In the genomic region with DNA sequence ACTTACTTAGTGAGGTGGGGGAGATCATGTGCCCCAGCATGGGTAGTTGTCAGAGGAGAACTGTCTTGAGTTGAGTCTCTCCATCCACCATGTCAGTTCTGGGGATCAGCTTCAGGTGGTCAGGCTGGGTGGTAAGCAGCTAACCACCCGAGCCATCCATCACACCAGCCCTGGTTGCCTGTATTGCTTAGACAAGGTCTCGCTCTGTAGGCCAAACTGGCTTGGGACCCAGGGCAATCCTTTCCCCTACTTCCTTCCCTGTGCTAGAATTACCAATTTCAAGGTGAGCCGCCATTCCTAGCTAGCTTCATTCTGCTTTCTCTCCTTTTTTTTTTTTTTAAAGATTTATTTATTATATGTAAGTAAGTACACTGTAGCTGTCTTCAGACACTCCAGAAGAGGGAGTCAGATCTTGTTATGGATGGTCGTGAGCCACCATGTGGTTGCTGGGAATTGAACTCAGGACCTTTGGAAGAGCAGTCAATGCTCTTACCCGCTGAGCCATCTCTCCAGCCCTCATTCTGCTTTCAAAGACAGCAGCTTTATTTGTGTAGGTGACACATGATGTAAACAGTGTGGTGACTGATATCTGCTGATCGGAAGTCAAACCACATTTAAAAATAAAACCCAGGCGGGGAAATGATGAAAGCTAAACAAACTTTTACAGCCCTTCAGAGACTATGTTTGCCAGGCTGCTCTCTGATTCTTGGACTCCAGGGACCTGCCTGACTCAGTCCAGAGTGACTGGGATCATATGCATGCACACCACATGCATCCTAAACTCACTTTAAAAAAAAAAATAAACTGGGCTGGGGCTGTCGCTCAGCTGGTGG, we compare ENCODE assay signal across 22 mouse cellular contexts. TPM values are rescaled to one million over a fixed set of nuclear protein-coding genes. Genes with fewer than 3 reads are reported as not detected.
DNase-seq lines count a peak whose midpoint lies in the region; ATAC-seq and TF ChIP-seq lines count a peak whose summit lies in the region.
"Had no signal": no experiment of that assay in that cellular context is flagged by ENCODE, and none has a peak within 500 bp of the region (broad histone marks: within the 10 kb centered on the region; RNA-seq: fewer than 3 reads in every experiment).

No protein-coding gene starts in this region.

- TF ChIP-seq CTCF in lung, embryonic 14.5 days (IDR thresholded peaks at IDR 0.05; ENCODE audit: low read depth), result no peak
- TF ChIP-seq CTCF in lung, adult 2 months (IDR thresholded peaks at IDR 0.05; ENCODE audit: insufficient read depth, low read length), result no peak
- TF ChIP-seq CTCF in bone marrow macrophage, adult 2 months (IDR thresholded peaks at IDR 0.05; ENCODE audit: low read depth, low read length), result no peak

- H3K9me3 ChIP-seq in lung, embryonic 14.5 days (ENCODE audit: low read depth, low read length), result no peaks in the 10 kb centered on the region
- H3K9me3 ChIP-seq: embryonic facial prominence, embryonic 13.5 days; heart, embryonic 15.5 days; liver, embryonic 12.5 days; midbrain, embryonic 15.5 days had no signal

- peak; percentile 27 for DNase-seq in CD4-positive, CD25-positive, alpha-beta regulatory T cell, adult 2 months (ENCODE audit: low read depth, low spot score)
- peak; percentile 73 for DNase-seq in lung, embryonic 14.5 days
- no peak for DNase-seq in lung, adult 2 months
- DNase-seq in thymus, postnatal 10 days (ENCODE audit: low spot score in 2 of 2), result no peak
- no peak for DNase-seq in gastrocnemius, postnatal 25 days
- DNase-seq: adrenal gland, postnatal 36 days; B cell, adult 2 months; cerebellum, adult 9-10 months; gastrocnemius, adult 2 months; heart, adult 2 months; kidney, adult 2 months; kidney, postnatal 14 days; left cerebral cortex, postnatal 4 days had no signal

- no peaks in the 10 kb centered on the region for H3K27me3 ChIP-seq in lung, embryonic 14.5 days (ENCODE audit: insufficient read depth, low read length)
- H3K27me3 ChIP-seq: embryonic facial prominence, embryonic 13.5 days; midbrain, embryonic 15.5 days had no signal

- TF ChIP-seq POLR2A in lung, adult 2 months (IDR thresholded peaks at IDR 0.05; ENCODE audit: borderline replicate concordance, extremely low read depth, low read depth, low read length), result no peak
- no peak for TF ChIP-seq POLR2A in bone marrow macrophage, adult 2 months (IDR thresholded peaks at IDR 0.05; ENCODE audit: borderline replicate concordance, low read depth, low read length)

- no peak overlapping the region for H3K9ac ChIP-seq in lung, embryonic 14.5 days
- H3K9ac ChIP-seq: embryonic facial prominence, embryonic 13.5 days; heart, embryonic 15.5 days; liver, embryonic 12.5 days; midbrain, embryonic 15.5 days had no signal

- ATAC-seq in CD4-positive, CD25-positive, alpha-beta regulatory T cell, adult 4 months, result no peak
- ATAC-seq in lung, embryonic 14.5 days (ENCODE audit: insufficient read depth), result peak; percentile 50
- ATAC-seq: forebrain, embryonic 16.5 days; hindbrain, embryonic 16.5 days; liver, embryonic 12.5 days; midbrain, embryonic 15.5 days had no signal

- 48% methylated on average over 8 of the region's 8 CpGs for WGBS in lung, embryonic 14.5 days
- 41% methylated on average over 8 of the region's 8 CpGs for WGBS in lung, adult 2 months
- 88% methylated on average over 7 of the region's 8 CpGs for WGBS in macrophage (ENCODE audit: missing documents)

- no peak overlapping the region for H3K4me3 ChIP-seq in lung, embryonic 14.5 days (ENCODE audit: low read depth, low read length)
- H3K4me3 ChIP-seq in lung, adult 2 months (replicated peaks; ENCODE audit: extremely low read depth, low read depth, low read length), result no peak overlapping the region
- H3K4me3 ChIP-seq in bone marrow macrophage, adult 2 months (ENCODE audit: insufficient read depth, low read length), result no peak overlapping the region
- no peak overlapping the region for H3K4me3 ChIP-seq in macrophage (ENCODE audit: inconsistent target)
- H3K4me3 ChIP-seq: embryonic facial prominence, embryonic 13.5 days; gastrocnemius, adult 2 months; heart, adult 2 months; heart, embryonic 15.5 days; liver, embryonic 12.5 days; midbrain, embryonic 15.5 days had no signal

- no peaks in the 10 kb centered on the region for H3K4me1 ChIP-seq in lung, embryonic 14.5 days (ENCODE audit: insufficient read depth)
- H3K4me1 ChIP-seq in lung, adult 2 months (ENCODE audit: control insufficient read depth, insufficient read depth, low read length), result no peaks in the 10 kb centered on the region
- peaks cover 21% of the 10 kb centered on the region for H3K4me1 ChIP-seq in bone marrow macrophage, adult 2 months (ENCODE audit: control insufficient read depth, insufficient read depth, low read length)
- H3K4me1 ChIP-seq: liver, embryonic 12.5 days had no signal

- H3K27ac ChIP-seq in lung, embryonic 14.5 days (ENCODE audit: low read depth), result no peak overlapping the region
- H3K27ac ChIP-seq in bone marrow macrophage, adult 2 months (ENCODE audit: insufficient read depth, low read depth, low read length), result peak overlapping the region; percentile 79
- H3K27ac ChIP-seq in macrophage, result peak overlapping the region; percentile 59
- H3K27ac ChIP-seq: embryonic facial prominence, embryonic 13.5 days; gastrocnemius, adult 2 months; heart, adult 2 months; heart, embryonic 15.5 days; liver, embryonic 12.5 days; midbrain, embryonic 15.5 days had no signal

- no peaks in the 10 kb centered on the region for H3K79me2 ChIP-seq in macrophage (ENCODE audit: inconsistent target)

- no peak overlapping the region for H3K4me2 ChIP-seq in lung, embryonic 14.5 days
- H3K4me2 ChIP-seq: embryonic facial prominence, embryonic 13.5 days; heart, embryonic 15.5 days; liver, embryonic 12.5 days; midbrain, embryonic 15.5 days had no signal

- H3K36me3 ChIP-seq in lung, embryonic 14.5 days (ENCODE audit: insufficient read depth), result no peaks in the 10 kb centered on the region
- no peaks in the 10 kb centered on the region for H3K36me3 ChIP-seq in macrophage (ENCODE audit: inconsistent target)
- H3K36me3 ChIP-seq: embryonic facial prominence, embryonic 13.5 days; heart, embryonic 15.5 days; liver, embryonic 12.5 days; midbrain, embryonic 15.5 days had no signal

RNA-seq across cellular contexts. Expression of a gene that starts 56.2 kb away (rescaled TPM):
- polyA plus RNA-seq in CD4-positive, CD25-positive, alpha-beta regulatory T cell, adult 4 months (2017; shearing (Covaris generic)), result 10 to 100 TPM; 57.4 to 72.4 TPM
- polyA plus RNA-seq in lung, embryonic 14.5 days (2014; fragmentation: Nextera tagmentation; extraction: Ambion mirVana), result 60.3 and 63.1 TPM in 2 replicates
- polyA plus RNA-seq in lung, adult 2 months (2012; rRNA removed), result 14.1 and 25.2 TPM in 2 replicates
- 86.0 and 97.0 TPM in 2 replicates for polyA plus RNA-seq in bone marrow macrophage, adult 2 months (2012; ENCODE audit: insufficient read depth, insufficient read length, missing spikeins)
- total RNA-seq in macrophage (2018; cell fraction: chromatin; rRNA removed), result 1,000 to 10,000 TPM in 1 of 26 experiments, 100 to 1,000 TPM in 25; 155 to 1,067 (median 440) TPM
- 100 to 1,000 TPM in 18 of 26 experiments, 10 to 100 TPM in 8; 49.4 to 328 (median 151) TPM for total RNA-seq in macrophage (2018; cell fraction: cytosol; rRNA removed)
- 1,000 to 10,000 TPM in 4 of 26 experiments, 100 to 1,000 TPM in 22; 178 to 1,168 (median 515) TPM for total RNA-seq in macrophage (2018; cell fraction: nucleus; rRNA removed)
- polyA plus RNA-seq in macrophage (2018), result 68.9 to 96.0 TPM (median 82.3 TPM) in 3 replicates
- total RNA-seq in gastrocnemius, postnatal 25 days (2021), result 1 to 10 TPM; 3.8 to 4.4 TPM

Comparison
In these comparisons a context has a peak if more than half of its experiments do, and no peak if none do; other contexts are left out.
1. DNase-seq: peak in CD4-positive, CD25-positive, alpha-beta regulatory T cell, adult 2 months (single experiment) and lung, embryonic 14.5 days (single experiment); none in lung, adult 2 months (single experiment), thymus, postnatal 10 days (0 of 2) and gastrocnemius, postnatal 25 days (single experiment).